Mouse (Mus musculus) heart, embryonic 16.5 days (tissue): ENCODE measurements around the gene Gmds. TPM values are rescaled to one million over a fixed set of nuclear protein-coding genes. Genes with fewer than 3 reads are reported as not detected.
A peak's percentile ranks its signal among the peaks of the same experiment; 100 is the strongest.

ENCODE experiments used
- ATAC-seq: fragments of 200-750 bp; cut with Nextera tagmentation; replicated peaks from 2 replicates; pipeline ENCODE4 v1.8.0; 2017; ENCODE audit warnings: moderate number of reproducible peaks; ENCODE audit not compliant: insufficient read depth, low FRiP score; ENCODE audit errors: extremely low read depth
- H3K27ac ChIP-seq: fragments of 300-500 bp; sonication (generic); 2 replicates; pipeline ENCODE4 v1.5.1; 2014; ENCODE audit warnings: mild to moderate bottlenecking, low read length, control low read depth, moderate library complexity
- H3K27me3 ChIP-seq: fragments of 300-500 bp; sonication (generic); 2 replicates; pipeline ENCODE4 v1.6.1; 2014; ENCODE audit warnings: low read length, mixed read lengths; ENCODE audit not compliant: control insufficient read depth, insufficient read depth
- H3K36me3 ChIP-seq: fragments of 300-500 bp; sonication (generic); 2 replicates; pipeline ENCODE4 v1.6.1; 2014; ENCODE audit not compliant: control insufficient read depth, insufficient read depth
- H3K4me1 ChIP-seq: fragments of 300-500 bp; sonication (generic); 2 replicates; pipeline ENCODE4 v1.6.1; 2014; ENCODE audit warnings: low read length, mixed read lengths; ENCODE audit not compliant: control insufficient read depth, insufficient read depth
- H3K4me2 ChIP-seq: fragments of 300-500 bp; sonication (generic); 2 replicates; pipeline ENCODE4 v1.6.1; 2014; ENCODE audit warnings: low read depth, mild to moderate bottlenecking, control low read depth, low read length
- H3K4me3 ChIP-seq: fragments of 300-500 bp; sonication (generic); 2 replicates; pipeline ENCODE4 v1.5.1; 2014; ENCODE audit warnings: mild to moderate bottlenecking, control low read depth, low read length
- H3K9ac ChIP-seq: fragments of 300-500 bp; sonication (generic); 2 replicates; pipeline ENCODE4 v1.6.1; 2014; ENCODE audit warnings: low read length, control low read depth
- H3K9me3 ChIP-seq: fragments of 300-500 bp; sonication (generic); replicated peaks from 2 replicates; pipeline ENCODE4 v1.6.1; 2016; ENCODE audit warnings: low read length; ENCODE audit not compliant: control insufficient read depth
- WGBS: fragments of 180-500 bp; shearing (Covaris S2); extraction: QIAGEN DNeasy Blood & Tissue Kit; methylation state at CpG from one replicate; pipeline ENCODE4 v1.1.7; 2014; 5-methylcytosine and 5-hydroxymethylcytosine counted together
- polyA plus RNA-seq: library from polyadenylated mRNA; unstranded; fragments of >200 nt; fragmentation: Nextera tagmentation; extraction: Ambion mirVana; gene quantifications from 2 replicates; pipeline ENCODE4 v1.2.1, GENCODE M21; 2015

Gmds gene
- polyA plus RNA-seq, 1 experiment from 2014 or later, result 21.8 TPM

DNA sequence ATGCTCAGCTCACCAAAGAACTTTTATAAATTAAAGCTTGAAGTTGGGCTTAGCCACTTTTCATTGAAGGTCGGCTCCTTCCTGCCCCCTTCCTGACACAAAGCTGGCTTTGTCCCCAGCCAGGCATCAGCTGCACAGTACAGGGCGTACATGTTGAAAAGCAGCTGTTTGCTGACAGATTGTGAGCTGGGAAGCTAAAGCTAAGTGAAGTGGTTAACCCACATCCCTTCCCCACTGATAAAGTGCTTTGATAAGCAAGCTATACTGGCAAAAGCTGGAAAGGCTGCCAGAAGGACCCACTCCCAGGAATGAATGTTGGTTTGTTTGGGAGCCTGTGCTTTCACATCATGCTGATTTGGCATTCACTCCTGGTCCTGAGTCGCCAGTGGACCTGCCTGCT is 158.6 kb downstream of the Gmds start:
- H3K9ac ChIP-seq, result no peak overlapping the region
- H3K4me1 ChIP-seq, result peaks cover 3% of the 10 kb centered on the region; the same call in 1 of the 2 replicates
- H3K9me3 ChIP-seq, result no peaks in the 10 kb centered on the region
- peak overlapping the region; percentile 15; the same call in 1 of the 2 replicates for H3K4me2 ChIP-seq
- ATAC-seq, result peak; percentile 91
- WGBS, result 3% methylated on average over 3 of the region's 3 CpGs
- H3K4me3 ChIP-seq, result no peak overlapping the region
- H3K27ac ChIP-seq, result no peak overlapping the region; the same call in 1 of the 2 replicates
- H3K36me3 ChIP-seq, result no peaks in the 10 kb centered on the region
- H3K27me3 ChIP-seq, result no peaks in the 10 kb centered on the region

DNA sequence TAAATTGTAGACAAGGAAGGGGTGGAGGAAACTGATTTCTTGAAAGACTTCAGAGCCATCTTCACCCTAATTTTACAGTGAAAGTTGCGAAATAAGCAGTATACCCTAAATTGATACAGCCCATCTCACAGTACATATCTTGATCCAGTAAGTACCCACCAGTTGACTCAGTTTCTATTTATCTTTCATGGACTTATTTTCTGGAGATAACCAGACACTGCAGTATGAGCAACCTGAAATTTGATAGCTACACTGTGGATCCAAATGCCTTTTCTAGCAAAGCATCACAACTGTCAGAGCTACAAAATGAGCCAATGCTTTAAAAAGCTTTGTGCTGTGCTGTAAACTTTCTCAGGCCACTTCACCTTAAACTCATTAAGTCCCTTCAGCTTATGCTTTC is 159.9 kb downstream of the Gmds start:
- Histone ChIP-seq H3K4me3 (no peak overlapping the region), H3K4me2 (no peak overlapping the region), H3K27ac (no peak overlapping the region), H3K4me1 (peaks cover 3% of the 10 kb centered on the region; the same call in 1 of the 2 replicates), H3K36me3 (no peaks in the 10 kb centered on the region), H3K9me3 (no peaks in the 10 kb centered on the region), H3K27me3 (no peaks in the 10 kb centered on the region), H3K9ac (no peak overlapping the region)
- ATAC-seq, result no peak
- 84% methylated on average over 1 of the region's 1 CpGs for WGBS

DNA sequence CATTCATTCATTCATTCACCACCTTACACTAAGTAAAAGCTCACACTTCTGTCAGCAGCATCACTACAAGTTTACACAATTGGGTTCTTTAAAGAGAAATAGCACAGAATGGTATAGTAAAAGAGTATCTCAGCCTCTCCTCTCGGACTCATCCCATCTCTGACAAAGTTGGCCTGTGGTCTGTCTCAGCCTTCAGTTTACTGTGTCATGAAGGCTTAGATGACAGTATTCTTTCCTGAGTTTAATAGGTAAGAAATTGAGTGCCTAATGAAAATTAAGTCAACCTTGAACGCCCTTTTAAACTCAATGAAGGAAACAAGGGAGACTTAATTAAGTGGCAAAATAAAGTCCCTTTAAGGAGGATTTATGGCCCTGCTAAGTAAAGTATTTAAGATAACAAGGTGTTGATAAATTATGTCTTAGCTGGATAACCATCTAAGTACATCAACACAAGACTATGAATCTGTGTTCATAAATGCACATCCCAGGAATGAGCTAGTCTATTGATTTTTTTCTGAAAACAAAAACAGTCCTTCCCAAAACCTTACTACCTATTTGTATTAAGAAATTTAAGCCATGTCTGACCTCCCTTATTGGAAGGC is 160.6 kb downstream of the Gmds start:
- H3K9ac ChIP-seq, result no peak overlapping the region
- 77% methylated on average over 2 of the region's 2 CpGs for WGBS
- H3K4me3 ChIP-seq, result no peak overlapping the region
- no peaks in the 10 kb centered on the region for H3K9me3 ChIP-seq
- H3K36me3 ChIP-seq, result no peaks in the 10 kb centered on the region
- no peak overlapping the region for H3K4me2 ChIP-seq
- H3K27ac ChIP-seq, result no peak overlapping the region
- peaks cover 3% of the 10 kb centered on the region; the same call in 1 of the 2 replicates for H3K4me1 ChIP-seq
- H3K27me3 ChIP-seq, result no peaks in the 10 kb centered on the region
- no peak for ATAC-seq

DNA sequence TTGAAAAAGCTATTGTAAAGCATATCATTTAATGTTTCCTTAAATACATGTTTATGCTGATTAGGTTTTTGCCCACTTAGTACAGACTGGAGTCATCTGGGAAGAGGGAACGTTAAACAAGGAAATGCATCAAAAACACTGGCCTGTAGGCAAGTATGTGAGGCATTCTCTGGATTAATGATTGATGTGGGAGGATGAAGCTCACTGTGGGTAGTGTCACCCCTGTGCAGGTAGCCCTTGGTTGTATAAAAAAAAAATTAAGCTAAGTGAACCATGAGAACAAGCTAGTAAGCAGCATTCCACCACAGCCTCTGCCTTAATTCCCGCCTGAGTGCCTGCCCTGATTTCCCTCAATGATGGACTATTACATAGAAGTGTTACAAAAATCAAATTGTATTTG is 163.5 kb downstream of the Gmds start:
- no peak overlapping the region for H3K9ac ChIP-seq
- 82% methylated on average over 2 of the region's 2 CpGs for WGBS
- no peaks in the 10 kb centered on the region for H3K36me3 ChIP-seq
- no peak overlapping the region for H3K27ac ChIP-seq
- no peak overlapping the region for H3K4me3 ChIP-seq
- no peaks in the 10 kb centered on the region for H3K9me3 ChIP-seq
- ATAC-seq, result no peak
- no peak overlapping the region for H3K4me2 ChIP-seq
- H3K27me3 ChIP-seq, result no peaks in the 10 kb centered on the region
- H3K4me1 ChIP-seq, result peaks cover 2% of the 10 kb centered on the region; the same call in 1 of the 2 replicates

GRCm38 (mm10) chr13:32169173-32169572 is 169.4 kb downstream of the Gmds start:
- Histone ChIP-seq H3K9me3 (no peaks in the 10 kb centered on the region), H3K4me2 (no peak overlapping the region), H3K4me3 (no peak overlapping the region), H3K27ac (no peak overlapping the region), H3K27me3 (no peaks in the 10 kb centered on the region), H3K36me3 (no peaks in the 10 kb centered on the region), H3K4me1 (peaks cover 2% of the 10 kb centered on the region; the same call in 1 of the 2 replicates), H3K9ac (no peak overlapping the region)
- WGBS, result 27% methylated on average over 5 of the region's 5 CpGs
- 0 out of 2 replicates have a peak, but pooled peaks have one; percentile 18 for ATAC-seq

- Histone ChIP-seq H3K27me3 (no peaks in the 10 kb centered on the region), H3K4me3 (no peak overlapping the region), H3K27ac (no peak overlapping the region), H3K9me3 (no peaks in the 10 kb centered on the region), H3K4me2 (no peak overlapping the region), H3K9ac (no peak overlapping the region), H3K4me1 (peaks cover 2% of the 10 kb centered on the region; the same call in 1 of the 2 replicates), H3K36me3 (no peaks in the 10 kb centered on the region)
- 85% methylated on average over 6 of the region's 6 CpGs for WGBS
- no peak for ATAC-seq
These were observed 170.7 kb downstream of the Gmds start for GRCm38 (mm10) chr13:32167806-32168205.

- Histone ChIP-seq H3K27ac (no peak overlapping the region), H3K4me3 (no peak overlapping the region), H3K27me3 (no peaks in the 10 kb centered on the region), H3K9me3 (no peaks in the 10 kb centered on the region), H3K4me2 (no peak overlapping the region), H3K9ac (no peak overlapping the region), H3K4me1 (peaks cover 6% of the 10 kb centered on the region; the same call in 1 of the 2 replicates), H3K36me3 (no peaks in the 10 kb centered on the region)
- no peak for ATAC-seq
- WGBS, result 73% methylated on average over 2 of the region's 2 CpGs
These were observed 173.0 kb downstream of the Gmds start for GRCm38 (mm10) chr13:32165581-32165980.

DNA sequence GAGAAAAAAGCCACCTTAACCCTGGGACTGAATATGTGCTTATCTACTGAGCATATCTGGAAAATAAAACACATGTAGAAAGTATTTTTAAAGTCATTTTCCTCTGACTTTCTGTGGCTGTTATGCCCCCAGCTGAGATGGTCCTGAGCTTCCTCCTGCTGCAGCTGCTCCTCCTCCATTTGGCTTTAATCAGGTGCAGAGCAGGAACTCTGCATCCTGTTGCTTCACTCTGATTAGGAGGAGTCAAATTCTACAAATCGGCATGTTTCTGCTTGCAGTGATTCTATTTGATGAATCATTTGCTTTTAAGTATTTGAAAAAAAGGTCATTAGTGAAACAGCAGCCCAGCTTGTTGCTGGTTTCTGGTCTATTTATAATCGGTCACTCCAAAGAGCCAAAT is 177.0 kb downstream of the Gmds start:
- no peak overlapping the region for H3K9ac ChIP-seq
- no peaks in the 10 kb centered on the region for H3K9me3 ChIP-seq
- no peak overlapping the region for H3K4me2 ChIP-seq
- 23% methylated on average over 2 of the region's 2 CpGs for WGBS
- 0 out of 2 replicates have a peak, but pooled peaks cover 3% of the 10 kb centered on the region for H3K4me1 ChIP-seq
- no peaks in the 10 kb centered on the region for H3K36me3 ChIP-seq
- H3K4me3 ChIP-seq, result no peak overlapping the region
- no peaks in the 10 kb centered on the region for H3K27me3 ChIP-seq
- ATAC-seq, result no peak
- no peak overlapping the region for H3K27ac ChIP-seq

DNA sequence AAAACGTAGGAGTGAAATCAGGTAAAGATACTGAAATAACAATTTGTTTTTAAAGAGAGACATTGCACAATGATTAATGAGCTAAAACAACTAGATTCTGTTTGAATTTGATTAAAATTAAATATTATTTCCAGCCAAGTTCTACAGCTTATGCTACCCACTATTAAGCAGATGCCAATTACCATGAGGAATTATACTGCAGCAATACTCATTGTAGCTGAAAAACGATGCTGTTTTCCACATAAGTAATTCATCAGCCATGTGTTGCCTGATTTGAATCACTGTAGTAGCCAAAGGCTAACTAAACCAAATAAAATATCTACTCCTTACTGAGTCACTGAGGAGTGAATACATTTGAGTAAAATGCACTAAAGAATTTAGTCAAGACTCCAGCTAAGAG is 180.3 kb downstream of the Gmds start:
- Histone ChIP-seq H3K4me3 (no peak overlapping the region), H3K4me1 (0 out of 2 replicates have a peak, but pooled peaks cover 3% of the 10 kb centered on the region), H3K27ac (no peak overlapping the region), H3K9ac (no peak overlapping the region), H3K27me3 (no peaks in the 10 kb centered on the region), H3K4me2 (no peak overlapping the region), H3K9me3 (no peaks in the 10 kb centered on the region), H3K36me3 (no peaks in the 10 kb centered on the region)
- ATAC-seq, result no peak
- whole genome bisulfite sequencing, result 79% methylated on average over 2 of the region's 2 CpGs
